Mouse (Mus musculus) heart, embryonic 16.5 days (tissue): ENCODE data around the gene Tomm20l. TPM values are rescaled to one million over a fixed set of nuclear protein-coding genes. Genes with fewer than 3 reads are reported as not detected.

Source experiments
- ATAC-seq: fragments of 200-750 bp; cut with Nextera tagmentation; replicated peaks from 2 replicates; pipeline ENCODE4 v1.8.0; 2017; ENCODE audit warnings: moderate number of reproducible peaks; ENCODE audit not compliant: insufficient read depth, low FRiP score; ENCODE audit errors: extremely low read depth
- H3K27ac ChIP-seq: fragments of 300-500 bp; sonication (generic); 2 replicates; pipeline ENCODE4 v1.5.1; 2014; ENCODE audit warnings: mild to moderate bottlenecking, low read length, control low read depth, moderate library complexity
- H3K27me3 ChIP-seq: fragments of 300-500 bp; sonication (generic); 2 replicates; pipeline ENCODE4 v1.6.1; 2014; ENCODE audit warnings: low read length, mixed read lengths; ENCODE audit not compliant: control insufficient read depth, insufficient read depth
- H3K36me3 ChIP-seq: fragments of 300-500 bp; sonication (generic); 2 replicates; pipeline ENCODE4 v1.6.1; 2014; ENCODE audit not compliant: control insufficient read depth, insufficient read depth
- H3K4me1 ChIP-seq: fragments of 300-500 bp; sonication (generic); 2 replicates; pipeline ENCODE4 v1.6.1; 2014; ENCODE audit warnings: low read length, mixed read lengths; ENCODE audit not compliant: control insufficient read depth, insufficient read depth
- H3K4me2 ChIP-seq: fragments of 300-500 bp; sonication (generic); 2 replicates; pipeline ENCODE4 v1.6.1; 2014; ENCODE audit warnings: low read depth, mild to moderate bottlenecking, control low read depth, low read length
- H3K4me3 ChIP-seq: fragments of 300-500 bp; sonication (generic); 2 replicates; pipeline ENCODE4 v1.5.1; 2014; ENCODE audit warnings: mild to moderate bottlenecking, control low read depth, low read length
- H3K9ac ChIP-seq: fragments of 300-500 bp; sonication (generic); 2 replicates; pipeline ENCODE4 v1.6.1; 2014; ENCODE audit warnings: low read length, control low read depth
- H3K9me3 ChIP-seq: fragments of 300-500 bp; sonication (generic); replicated peaks from 2 replicates; pipeline ENCODE4 v1.6.1; 2016; ENCODE audit warnings: low read length; ENCODE audit not compliant: control insufficient read depth
- WGBS: fragments of 180-500 bp; shearing (Covaris S2); extraction: QIAGEN DNeasy Blood & Tissue Kit; methylation state at CpG from one replicate; pipeline ENCODE4 v1.1.7; 2014; 5-methylcytosine and 5-hydroxymethylcytosine counted together
- polyA plus RNA-seq: library from polyadenylated mRNA; unstranded; fragments of >200 nt; fragmentation: Nextera tagmentation; extraction: Ambion mirVana; gene quantifications from 2 replicates; pipeline ENCODE4 v1.2.1, GENCODE M21; 2015

Tomm20l gene
- polyA plus RNA-seq, 1 experiment from 2014 or later = not detected

GRCm38 (mm10) chr12:71116411-71116810, 5.2 kb downstream of the Tomm20l start:
- ATAC-seq = no peak
- no peaks in the 10 kb centered on the region for H3K36me3 ChIP-seq
- WGBS = 79% methylated on average over 5 of the region's 5 CpGs
- H3K9ac ChIP-seq = no peak overlapping the region
- H3K4me2 ChIP-seq = no peak overlapping the region
- H3K9me3 ChIP-seq = no peaks in the 10 kb centered on the region
- peaks cover 24% of the 10 kb centered on the region for H3K4me1 ChIP-seq
- no peak overlapping the region for H3K27ac ChIP-seq
- no peaks in the 10 kb centered on the region for H3K27me3 ChIP-seq
- H3K4me3 ChIP-seq = no peak overlapping the region

- Histone ChIP-seq H3K36me3 (peaks cover 30% of the 10 kb centered on the region), H3K9ac (no peak overlapping the region)
- 82% methylated on average over 10 of the region's 10 CpGs for WGBS
Observed at GRCm38 (mm10) chr12:71122731-71123130, 11.5 kb downstream of the Tomm20l start.

GRCm38 (mm10) chr12:71123286-71123685, 12.1 kb downstream of the Tomm20l start:
- Histone ChIP-seq H3K4me3 (no peak overlapping the region), H3K36me3 (peaks cover 30% of the 10 kb centered on the region), H3K9me3 (no peaks in the 10 kb centered on the region), H3K4me1 (no peaks in the 10 kb centered on the region), H3K27ac (no peak overlapping the region), H3K27me3 (no peaks in the 10 kb centered on the region), H3K9ac (no peak overlapping the region), H3K4me2 (no peak overlapping the region)
- no peak for ATAC-seq
- WGBS = 87% methylated on average over 9 of the region's 9 CpGs

More at GRCm38 (mm10) chr12:71122731-71123130, 11.5 kb downstream of the Tomm20l start:
- Histone ChIP-seq H3K4me1 (no peaks in the 10 kb centered on the region), H3K4me2 (no peak overlapping the region), H3K9me3 (no peaks in the 10 kb centered on the region), H3K27me3 (no peaks in the 10 kb centered on the region), H3K4me3 (no peak overlapping the region), H3K27ac (no peak overlapping the region)
- no peak for ATAC-seq

- Histone ChIP-seq H3K27me3 (no peaks in the 10 kb centered on the region), H3K9me3 (no peaks in the 10 kb centered on the region), H3K27ac (no peak overlapping the region), H3K9ac (peak overlapping the region; percentile 92), H3K36me3 (peaks cover 11% of the 10 kb centered on the region), H3K4me2 (peak overlapping the region; percentile 86), H3K4me3 (peak overlapping the region; percentile 84), H3K4me1 (peaks cover 20% of the 10 kb centered on the region)
- WGBS = 24% methylated on average over 5 of the region's 5 CpGs
- ATAC-seq = no peak
Observed at GRCm38 (mm10) chr12:71135581-71135980, 24.4 kb downstream of the Tomm20l start.

GRCm38 (mm10) chr12:71136130-71136973, 25.1 kb downstream of the Tomm20l start, which contains the start of the genes Timm9 and 2700049A03Rik:
TSS of gene Timm9 (minus strand) at chr12:71136684.
TSS of gene 2700049A03Rik (plus strand) at chr12:71136848.
- Histone ChIP-seq H3K4me2 (peak within 1 kb of the TSS; percentile 99), H3K4me3 (peak within 1 kb of the TSS; percentile 84), H3K4me1 (peaks cover 20% of the 10 kb centered on the region), H3K36me3 (peaks cover 16% of the 10 kb centered on the region), H3K27me3 (no peaks in the 10 kb centered on the region), H3K9ac (peak within 1 kb of the TSS; percentile 92), H3K9me3 (no peaks in the 10 kb centered on the region), H3K27ac (peak within 1 kb of the TSS; percentile 85)
- WGBS = under 1% methylated on average over 52 of the region's 52 CpGs
- peak; percentile 91 for ATAC-seq

GRCm38 (mm10) chr12:71136974-71137491, 25.8 kb downstream of the Tomm20l start:
- peak; percentile 80 for ATAC-seq
- WGBS = under 1% methylated on average over 30 of the region's 30 CpGs

GRCm38 (mm10) chr12:71137686-71138085, 26.5 kb downstream of the Tomm20l start:
- H3K4me1 ChIP-seq = peaks cover 20% of the 10 kb centered on the region
- H3K9me3 ChIP-seq = no peaks in the 10 kb centered on the region
- 6% methylated on average over 11 of the region's 11 CpGs for WGBS
- peak overlapping the region; percentile 69 for H3K9ac ChIP-seq
- peak overlapping the region; percentile 99 for H3K4me2 ChIP-seq
- H3K36me3 ChIP-seq = peaks cover 22% of the 10 kb centered on the region
- H3K4me3 ChIP-seq = peak overlapping the region; percentile 84
- no peak overlapping the region for H3K27ac ChIP-seq
- ATAC-seq = no peak
- no peaks in the 10 kb centered on the region for H3K27me3 ChIP-seq

More at GRCm38 (mm10) chr12:71136974-71137491, 25.8 kb downstream of the Tomm20l start:
- Histone ChIP-seq H3K36me3 (peaks cover 22% of the 10 kb centered on the region), H3K4me3 (peak overlapping the region; percentile 84), H3K27ac (peak overlapping the region; percentile 85), H3K9ac (peak overlapping the region; percentile 92), H3K27me3 (no peaks in the 10 kb centered on the region), H3K4me1 (peaks cover 20% of the 10 kb centered on the region), H3K9me3 (no peaks in the 10 kb centered on the region), H3K4me2 (peak overlapping the region; percentile 99)

- H3K36me3 ChIP-seq = peaks cover 27% of the 10 kb centered on the region
- 73% methylated on average over 5 of the region's 5 CpGs for WGBS
Observed at GRCm38 (mm10) chr12:71139258-71139828, 28.1 kb downstream of the Tomm20l start.

GRCm38 (mm10) chr12:71141189-71141588, 30.0 kb downstream of the Tomm20l start:
- Histone ChIP-seq H3K27me3 (no peaks in the 10 kb centered on the region), H3K9ac (no peak overlapping the region), H3K27ac (no peak overlapping the region), H3K9me3 (no peaks in the 10 kb centered on the region), H3K4me2 (no peak overlapping the region), H3K4me1 (peaks cover 11% of the 10 kb centered on the region), H3K36me3 (peaks cover 30% of the 10 kb centered on the region), H3K4me3 (no peak overlapping the region)
- ATAC-seq = no peak

More at GRCm38 (mm10) chr12:71139258-71139828, 28.1 kb downstream of the Tomm20l start:
- H3K4me3 ChIP-seq = no peak overlapping the region
- no peak overlapping the region for H3K9ac ChIP-seq
- no peaks in the 10 kb centered on the region for H3K9me3 ChIP-seq
- no peak overlapping the region for H3K27ac ChIP-seq
- no peaks in the 10 kb centered on the region for H3K27me3 ChIP-seq
- ATAC-seq = no peak
- peaks cover 20% of the 10 kb centered on the region for H3K4me1 ChIP-seq
- no peak overlapping the region for H3K4me2 ChIP-seq
